Mouse (Mus musculus) kidney, adult 2 months (tissue): ENCODE measurements at regions not wholly inside any gene's neighbourhood (a gene's known extent, or its start where the extent isn't known, plus 50 kb on each side); places are given as distances from the start of the nearest gene placed in this dataset.

Experiments used
- CTCF ChIP-seq: fragments of 200-500 bp; conservative IDR thresholded peaks from 2 replicates; pipeline ENCODE4 v1.5.1; 2011; ENCODE audit warnings: low read depth, mild to moderate bottlenecking, control low read depth, low read length, moderate library complexity, mixed read lengths; ENCODE audit not compliant: insufficient read depth, insufficient read length
- POLR2A ChIP-seq: fragments of 200-500 bp; IDR thresholded peaks from one replicate; pipeline ENCODE4 v1.6.1; 2011; ENCODE audit warnings: low read depth, low read length, control low read depth

GRCm38 (mm10) chr15:65727061-65727460 lies 712.4 kb upstream of the Gm21961 start:
- TF ChIP-seq CTCF (no peak), POLR2A (no peak)
